Comparison of ENCODE assay signal across 16 mouse cellular contexts in the genomic region with DNA sequence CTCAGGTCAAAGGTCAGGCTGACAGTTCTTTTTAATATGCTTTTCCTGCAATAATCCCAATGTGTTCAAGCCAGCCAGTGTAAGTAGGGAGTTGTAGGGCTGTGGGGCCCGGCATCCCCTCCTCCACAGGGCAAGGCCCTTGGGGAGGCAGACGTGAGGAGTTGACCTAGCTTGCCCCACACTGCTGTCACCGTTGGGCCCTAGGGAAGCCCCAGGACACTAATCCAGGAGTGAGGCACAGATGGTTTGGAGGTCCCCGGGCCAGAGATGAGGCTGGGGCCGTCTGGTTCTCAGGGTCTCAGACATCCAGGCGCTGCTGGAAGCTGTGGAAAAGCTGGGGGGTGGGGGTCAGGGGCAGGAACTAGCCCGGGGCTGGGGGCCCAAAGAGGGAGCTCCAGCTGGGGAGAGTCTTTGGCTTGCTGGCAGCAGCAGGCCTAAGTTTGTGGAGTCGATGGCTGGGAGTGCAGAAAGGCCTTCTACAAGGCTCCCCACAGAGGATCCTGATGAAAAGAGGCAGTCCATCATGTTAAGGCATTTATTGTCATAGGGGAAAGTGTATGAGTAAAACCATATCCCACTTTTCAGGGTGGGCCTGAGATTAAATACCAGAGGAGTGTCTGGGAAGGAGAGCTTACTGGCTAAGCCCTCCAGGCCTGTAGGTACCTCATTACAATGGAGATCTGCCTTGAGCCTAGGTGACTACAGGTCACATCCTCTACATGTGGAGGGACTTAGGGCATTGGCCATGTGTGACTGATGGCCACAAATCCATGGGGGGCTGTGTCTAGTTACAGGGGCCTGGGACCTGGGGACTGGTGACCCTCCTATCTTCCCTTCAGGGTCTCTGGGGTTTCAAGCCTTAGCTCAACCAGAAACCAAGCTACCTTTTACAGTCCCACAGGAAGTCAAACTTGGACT.
DNase-seq lines count a peak whose midpoint lies in the region; ATAC-seq and TF ChIP-seq lines count a peak whose summit lies in the region.
"Had no signal": no experiment of that assay in that cellular context is flagged by ENCODE, and none has a peak within 500 bp of the region (broad histone marks: within the 10 kb centered on the region; RNA-seq: fewer than 3 reads in every experiment).

No protein-coding gene starts in this region.

- ATAC-seq in kidney, postnatal 0 days (replicated peaks; ENCODE audit: low FRiP score, low read depth): peak; percentile 66; the same call in 1 of the 2 replicates
- ATAC-seq in limb, embryonic 11.5 days (ENCODE audit: insufficient number of reproducible peaks, low FRiP score, low TSS enrichment, low read depth): peak; percentile 53; the same call in 1 of the 2 replicates
- ATAC-seq: forebrain, embryonic 14.5 days; lung, postnatal 0 days had no signal

- WGBS in kidney, postnatal 0 days: 46% methylated on average over 8 of the region's 8 CpGs
- WGBS in embryonic facial prominence, embryonic 10.5 days: 34% methylated on average over 8 of the region's 8 CpGs
- WGBS in limb, embryonic 11.5 days: 10% methylated on average over 8 of the region's 8 CpGs

- no peak for TF ChIP-seq CTCF in kidney, postnatal 0 days (IDR thresholded peaks at IDR 0.05; ENCODE audit: low read depth)

- H3K4me3 ChIP-seq in kidney, postnatal 0 days (replicated peaks; ENCODE audit: low read depth, low read length): no peak overlapping the region
- H3K4me3 ChIP-seq in embryonic facial prominence, embryonic 10.5 days: no peak overlapping the region
- H3K4me3 ChIP-seq in limb, embryonic 11.5 days (ENCODE audit: low read depth, low read length): no peak overlapping the region
- H3K4me3 ChIP-seq: heart, embryonic 10.5 days; liver, embryonic 13.5 days had no signal

- no peak overlapping the region for H3K27ac ChIP-seq in kidney, postnatal 0 days
- H3K27ac ChIP-seq in embryonic facial prominence, embryonic 10.5 days (replicated peaks): 0 out of 2 replicates have a peak overlapping the region, but pooled peaks have one; percentile 5
- H3K27ac ChIP-seq in limb, embryonic 11.5 days (replicated peaks; ENCODE audit: low read depth, low read length): no peak overlapping the region
- H3K27ac ChIP-seq: heart, embryonic 10.5 days; liver, embryonic 13.5 days had no signal

- DNase-seq in heart, adult 11 months: peak; percentile 80
- DNase-seq in heart, adult 18-20 months: no peak
- no peak for DNase-seq in kidney, postnatal 0 days (ENCODE audit: low spot score)
- DNase-seq in kidney, adult 9 months: no peak
- peak; percentile 55 for DNase-seq in embryonic facial prominence, embryonic 10.5 days (ENCODE audit: low spot score)
- DNase-seq in limb, embryonic 11.5 days (ENCODE audit: low spot score): peak; percentile 42
- DNase-seq in spleen, postnatal 4 days (ENCODE audit: low spot score in 2 of 2): no peak
- no peak for DNase-seq in layer of hippocampus, adult 9-10 months (ENCODE audit: low spot score)
- DNase-seq: adrenal gland, postnatal 10 days; cerebellum, adult 8-10 months; heart, postnatal 36 days; liver, embryonic 13.5 days; thymus, adult 18-20 months had no signal

- no peaks in the 10 kb centered on the region for H3K4me1 ChIP-seq in kidney, postnatal 0 days (replicated peaks; ENCODE audit: insufficient read depth, low read length)
- H3K4me1 ChIP-seq in embryonic facial prominence, embryonic 10.5 days: peaks cover 13% of the 10 kb centered on the region
- peaks cover 6% of the 10 kb centered on the region for H3K4me1 ChIP-seq in limb, embryonic 11.5 days (ENCODE audit: control insufficient read depth, insufficient read depth, low read length)
- H3K4me1 ChIP-seq: liver, embryonic 13.5 days had no signal

- no peaks in the 10 kb centered on the region for H3K9me3 ChIP-seq in kidney, postnatal 0 days (replicated peaks; ENCODE audit: low read length)
- no peaks in the 10 kb centered on the region for H3K9me3 ChIP-seq in embryonic facial prominence, embryonic 10.5 days
- H3K9me3 ChIP-seq in limb, embryonic 11.5 days (ENCODE audit: control insufficient read depth, low read length): no peaks in the 10 kb centered on the region
- H3K9me3 ChIP-seq: heart, embryonic 10.5 days; liver, embryonic 13.5 days had no signal

- H3K27me3 ChIP-seq in kidney, postnatal 0 days (ENCODE audit: insufficient read depth, low read length): no peaks in the 10 kb centered on the region
- no peaks in the 10 kb centered on the region for H3K27me3 ChIP-seq in embryonic facial prominence, embryonic 10.5 days (replicated peaks; ENCODE audit: low read depth, poor library complexity, severe bottlenecking)
- H3K27me3 ChIP-seq in limb, embryonic 11.5 days (ENCODE audit: control insufficient read depth, insufficient read depth, low read length): no peaks in the 10 kb centered on the region
- H3K27me3 ChIP-seq: liver, embryonic 13.5 days had no signal

- no peaks in the 10 kb centered on the region for H3K36me3 ChIP-seq in kidney, postnatal 0 days (ENCODE audit: insufficient read depth, low read length)
- H3K36me3 ChIP-seq in embryonic facial prominence, embryonic 10.5 days (replicated peaks): no peaks in the 10 kb centered on the region
- no peaks in the 10 kb centered on the region for H3K36me3 ChIP-seq in limb, embryonic 11.5 days (ENCODE audit: control insufficient read depth, insufficient read depth, low read length)
- H3K36me3 ChIP-seq: heart, embryonic 10.5 days; liver, embryonic 13.5 days had no signal

- H3K4me2 ChIP-seq in kidney, postnatal 0 days (ENCODE audit: low read length): no peak overlapping the region
- no peak overlapping the region for H3K4me2 ChIP-seq in limb, embryonic 11.5 days (ENCODE audit: low read depth, severe bottlenecking)
- H3K4me2 ChIP-seq: liver, embryonic 13.5 days had no signal

- H3K9ac ChIP-seq in kidney, postnatal 0 days (ENCODE audit: low read depth, low read length): no peak overlapping the region
- no peak overlapping the region for H3K9ac ChIP-seq in limb, embryonic 11.5 days (ENCODE audit: low read length)
- H3K9ac ChIP-seq: liver, embryonic 13.5 days had no signal

Comparison
In these comparisons a context has a peak if more than half of its experiments do, and no peak if none do; other contexts are left out.
1. DNase-seq: peak in heart, adult 11 months (single experiment), embryonic facial prominence, embryonic 10.5 days (single experiment) and limb, embryonic 11.5 days (single experiment); none in heart, adult 18-20 months (0 of 2), kidney, postnatal 0 days (single experiment), kidney, adult 9 months (single experiment), spleen, postnatal 4 days (0 of 2) and layer of hippocampus, adult 9-10 months (single experiment).